Mouse (Mus musculus): ENCODE measurements around the gene Timp2.
"Not testable (repeated sequence)": the region's sequence is repeated elsewhere in the genome, so short reads cannot be mapped to it uniquely, and the experiment has no call there.

Timp2 gene

GRCm38 (mm10) chr11:118337491-118338168 is 17.9 kb downstream of the Timp2 start:
- DNase-seq (ENCODE audit: low spot score in 2 of 2): peak; percentile 60 to 61

- DNase-seq (ENCODE audit: low spot score in 2 of 2): no peak
These were observed 22.1 kb downstream of the Timp2 start for GRCm38 (mm10) chr11:118333431-118333830.

- no peak for DNase-seq (ENCODE audit: low spot score in 2 of 2)
These were observed 23.2 kb downstream of the Timp2 start for GRCm38 (mm10) chr11:118332376-118332775.

GRCm38 (mm10) chr11:118330777-118331176 is 24.8 kb downstream of the Timp2 start:
- DNase-seq (ENCODE audit: low spot score in 2 of 2): no peak

GRCm38 (mm10) chr11:118330361-118330760 is 25.2 kb downstream of the Timp2 start:
- no peak for DNase-seq (ENCODE audit: low spot score in 2 of 2)

GRCm38 (mm10) chr11:118328947-118329346 is 26.6 kb downstream of the Timp2 start:
- DNase-seq (ENCODE audit: low spot score in 2 of 2): no peak

GRCm38 (mm10) chr11:118328511-118328910 is 27.0 kb downstream of the Timp2 start:
- no peak for DNase-seq (ENCODE audit: low spot score in 2 of 2)

- no peak for DNase-seq (ENCODE audit: low spot score in 2 of 2)
These were observed 28.3 kb downstream of the Timp2 start for GRCm38 (mm10) chr11:118326991-118327971.

GRCm38 (mm10) chr11:118326491-118326890 is 29.0 kb downstream of the Timp2 start:
- no peak for DNase-seq (ENCODE audit: low spot score in 2 of 2)

- DNase-seq (ENCODE audit: low spot score in 2 of 2): no peak
These were observed 31.0 kb downstream of the Timp2 start for GRCm38 (mm10) chr11:118324541-118324940.

- DNase-seq (ENCODE audit: low spot score in 2 of 2): no peak
These were observed 31.6 kb downstream of the Timp2 start for GRCm38 (mm10) chr11:118323974-118324373.

GRCm38 (mm10) chr11:118322647-118323046 is 32.9 kb downstream of the Timp2 start:
- no peak for DNase-seq (ENCODE audit: low spot score in 2 of 2)

GRCm38 (mm10) chr11:118321971-118322370 is 33.6 kb downstream of the Timp2 start:
- no peak for DNase-seq (ENCODE audit: low spot score in 2 of 2)

GRCm38 (mm10) chr11:118321500-118321899 is 34.0 kb downstream of the Timp2 start:
- no peak for DNase-seq (ENCODE audit: low spot score in 2 of 2)

GRCm38 (mm10) chr11:118318678-118319077 is 36.9 kb downstream of the Timp2 start:
- peak; percentile 59 to 83 for DNase-seq (ENCODE audit: low spot score in 2 of 2)

GRCm38 (mm10) chr11:118317129-118317528 is 38.4 kb downstream of the Timp2 start:
- DNase-seq (ENCODE audit: low spot score in 2 of 2): peak in 1 of 2 experiments; percentile 60

GRCm38 (mm10) chr11:118316231-118316806 is 39.2 kb downstream of the Timp2 start:
- no peak for DNase-seq (ENCODE audit: low spot score in 2 of 2)

GRCm38 (mm10) chr11:118312132-118312723 is 43.3 kb downstream of the Timp2 start:
- no peak for DNase-seq (ENCODE audit: low spot score in 2 of 2)

- not testable (repeated sequence) for DNase-seq (ENCODE audit: low spot score in 2 of 2)
These were observed 47.6 kb downstream of the Timp2 start for GRCm38 (mm10) chr11:118307962-118308361.

- DNase-seq (ENCODE audit: low spot score in 2 of 2): not testable (repeated sequence)
These were observed 51.6 kb downstream of the Timp2 start for GRCm38 (mm10) chr11:118303959-118304358.

GRCm38 (mm10) chr11:118298810-118299209 is 56.7 kb downstream of the Timp2 start:
- DNase-seq (ENCODE audit: low spot score in 2 of 2): no peak

GRCm38 (mm10) chr11:118297967-118298366 is 57.6 kb downstream of the Timp2 start:
- peak in 1 of 2 experiments; percentile 38 for DNase-seq (ENCODE audit: low spot score in 2 of 2)
